ENCODE assay signal across 22 mouse cellular contexts in the genomic region with DNA sequence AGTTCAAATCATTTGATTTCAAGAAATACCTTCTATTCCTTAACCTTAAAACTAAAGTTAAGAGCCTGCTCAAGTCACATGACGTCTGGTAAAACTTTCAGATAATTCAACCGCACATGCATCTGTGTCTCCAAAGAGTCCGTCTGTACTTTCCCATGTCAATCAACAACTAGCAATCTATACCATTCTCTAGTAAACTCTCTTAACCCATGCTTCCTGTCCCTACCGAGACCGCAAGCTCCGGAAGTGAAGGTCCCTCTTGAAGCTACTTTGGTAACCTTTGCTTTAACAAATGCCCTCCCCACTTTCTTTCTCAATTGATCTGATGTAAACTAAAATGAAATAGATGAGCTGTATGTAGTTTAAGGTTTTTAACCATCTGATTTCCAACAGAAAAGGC.
"Had no signal": no experiment of that assay in that cellular context is flagged by ENCODE, and none has a peak within 500 bp of the region (broad histone marks: within the 10 kb centered on the region; RNA-seq: fewer than 3 reads in every experiment).

No protein-coding gene starts in this region.

- H3K36me3 ChIP-seq: intestine, embryonic 15.5 days; limb, embryonic 12.5 days; limb, embryonic 15.5 days; midbrain, embryonic 10.5 days; midbrain, embryonic 13.5 days; neural tube, embryonic 12.5 days; neural tube, embryonic 15.5 days; stomach, embryonic 15.5 days had no signal

- H3K9ac ChIP-seq: intestine, embryonic 15.5 days; limb, embryonic 12.5 days; limb, embryonic 15.5 days; liver, embryonic 14.5 days; liver, postnatal 0 days; lung, embryonic 14.5 days; midbrain, embryonic 13.5 days; neural tube, embryonic 12.5 days; neural tube, embryonic 15.5 days; stomach, embryonic 15.5 days had no signal

- ATAC-seq: intestine, embryonic 15.5 days; liver, postnatal 0 days; lung, postnatal 0 days had no signal

- H3K9me3 ChIP-seq: intestine, embryonic 15.5 days; limb, embryonic 12.5 days; limb, embryonic 15.5 days; megakaryocyte, embryonic 14.5 days; midbrain, embryonic 10.5 days; midbrain, embryonic 13.5 days; neural tube, embryonic 12.5 days; neural tube, embryonic 15.5 days; stomach, embryonic 15.5 days had no signal

- H3K27me3 ChIP-seq: intestine, embryonic 15.5 days; limb, embryonic 12.5 days; limb, embryonic 15.5 days; megakaryocyte, embryonic 14.5 days; midbrain, embryonic 13.5 days; neural tube, embryonic 12.5 days; neural tube, embryonic 15.5 days; stomach, embryonic 15.5 days had no signal

- DNase-seq: kidney, adult 18-20 months; kidney, postnatal 25 days; layer of hippocampus, postnatal 36 days; left cerebral cortex, postnatal 4 days; liver, postnatal 0 days; lung, embryonic 14.5 days; right cerebral cortex, adult 18-20 months; right cerebral cortex, postnatal 25 days; spleen, adult 18-20 months had no signal

- H3K27ac ChIP-seq: intestine, embryonic 15.5 days; kidney, postnatal 0 days; limb, embryonic 12.5 days; limb, embryonic 15.5 days; liver, embryonic 14.5 days; midbrain, embryonic 10.5 days; midbrain, embryonic 13.5 days; neural tube, embryonic 12.5 days; neural tube, embryonic 15.5 days; stomach, embryonic 15.5 days had no signal

- H3K4me3 ChIP-seq: intestine, embryonic 15.5 days; limb, embryonic 12.5 days; limb, embryonic 15.5 days; megakaryocyte, embryonic 14.5 days; midbrain, embryonic 10.5 days; midbrain, embryonic 13.5 days; neural tube, embryonic 12.5 days; neural tube, embryonic 15.5 days; stomach, embryonic 15.5 days had no signal

- H3K4me2 ChIP-seq: intestine, embryonic 15.5 days; limb, embryonic 12.5 days; limb, embryonic 15.5 days; liver, embryonic 11.5 days; lung, embryonic 14.5 days; midbrain, embryonic 13.5 days; neural tube, embryonic 12.5 days; neural tube, embryonic 15.5 days; stomach, embryonic 15.5 days had no signal

- H3K4me1 ChIP-seq: intestine, embryonic 15.5 days; limb, embryonic 15.5 days; megakaryocyte, embryonic 14.5 days; midbrain, embryonic 10.5 days; midbrain, embryonic 13.5 days; neural tube, embryonic 12.5 days; neural tube, embryonic 15.5 days; stomach, embryonic 15.5 days had no signal
